Mouse (Mus musculus): Measurements from ENCODE around the gene Lepr. TPM values are rescaled to one million over a fixed set of nuclear protein-coding genes. Genes with fewer than 3 reads are reported as not detected.
"Not testable (repeated sequence)": the region's sequence is repeated elsewhere in the genome, so short reads cannot be mapped to it uniquely, and the experiment has no call there.

Gene Lepr
- polyA plus RNA-seq, 1 experiment from 2014 or later, result 1.6 TPM

GRCm38 (mm10) chr4:101745534-101745933 lies 28.3 kb downstream of the Lepr start:
- H3K4me3 ChIP-seq (ENCODE audit: low read depth, low read length), result no peak overlapping the region
- H3K36me3 ChIP-seq (ENCODE audit: control insufficient read depth, insufficient read depth, low read length), result no peaks in the 10 kb centered on the region
- H3K27me3 ChIP-seq (ENCODE audit: control insufficient read depth, insufficient read depth, low read length), result no peaks in the 10 kb centered on the region
- H3K27ac ChIP-seq (ENCODE audit: low read depth, low read length), result no peak overlapping the region
- ATAC-seq (replicated peaks; ENCODE audit: insufficient number of reproducible peaks, low FRiP score, low TSS enrichment), result no peak
- H3K4me2 ChIP-seq, result no peak overlapping the region
- H3K4me1 ChIP-seq (ENCODE audit: control insufficient read depth, insufficient read depth, low read length), result no peaks in the 10 kb centered on the region
- no peak overlapping the region for H3K9ac ChIP-seq (ENCODE audit: low read depth, low read length)
- H3K9me3 ChIP-seq (replicated peaks; ENCODE audit: control insufficient read depth, low read length), result no peaks in the 10 kb centered on the region
- 86% methylated on average over 4 of the region's 4 CpGs for WGBS (ENCODE audit: insufficient replicate concordance)

- H3K4me2 ChIP-seq, result no peak overlapping the region
- H3K27ac ChIP-seq (ENCODE audit: low read depth, low read length), result no peak overlapping the region
- H3K27me3 ChIP-seq (ENCODE audit: control insufficient read depth, insufficient read depth, low read length), result no peaks in the 10 kb centered on the region
- 77% methylated on average over 5 of the region's 5 CpGs for WGBS (ENCODE audit: insufficient replicate concordance)
- H3K9ac ChIP-seq (ENCODE audit: low read depth, low read length), result no peak overlapping the region
- no peaks in the 10 kb centered on the region for H3K9me3 ChIP-seq (replicated peaks; ENCODE audit: control insufficient read depth, low read length)
- no peaks in the 10 kb centered on the region for H3K36me3 ChIP-seq (ENCODE audit: control insufficient read depth, insufficient read depth, low read length)
- no peak for ATAC-seq (replicated peaks; ENCODE audit: insufficient number of reproducible peaks, low FRiP score, low TSS enrichment)
- H3K4me3 ChIP-seq (ENCODE audit: low read depth, low read length), result no peak overlapping the region
- no peaks in the 10 kb centered on the region for H3K4me1 ChIP-seq (ENCODE audit: control insufficient read depth, insufficient read depth, low read length)
These were observed 43.3 kb downstream of the Lepr start for GRCm38 (mm10) chr4:101760490-101760889.

GRCm38 (mm10) chr4:101843923-101844322 lies 126.7 kb downstream of the Lepr start, which contains the start of gene B020004J07Rik:
Gene B020004J07Rik, minus strand, starts transcription at chr4:101844023.
- WGBS (ENCODE audit: insufficient replicate concordance), result 90% methylated on average over 3 of the region's 4 CpGs
- H3K27me3 ChIP-seq (ENCODE audit: control insufficient read depth, insufficient read depth, low read length); H3K4me1 ChIP-seq (ENCODE audit: control insufficient read depth, insufficient read depth, low read length); H3K27ac ChIP-seq (ENCODE audit: low read depth, low read length); ATAC-seq (replicated peaks; ENCODE audit: insufficient number of reproducible peaks, low FRiP score, low TSS enrichment); H3K4me3 ChIP-seq (ENCODE audit: low read depth, low read length); H3K36me3 ChIP-seq (ENCODE audit: control insufficient read depth, insufficient read depth, low read length); H3K4me2 ChIP-seq; H3K9me3 ChIP-seq (replicated peaks; ENCODE audit: control insufficient read depth, low read length); H3K9ac ChIP-seq (ENCODE audit: low read depth, low read length): not testable (repeated sequence)

- Histone ChIP-seq H3K27me3 (ENCODE audit: control insufficient read depth, insufficient read depth, low read length) (no peaks in the 10 kb centered on the region), H3K4me1 (ENCODE audit: control insufficient read depth, insufficient read depth, low read length) (no peaks in the 10 kb centered on the region), H3K27ac (ENCODE audit: low read depth, low read length) (no peak overlapping the region), H3K4me3 (ENCODE audit: low read depth, low read length) (no peak overlapping the region), H3K9me3 (replicated peaks; ENCODE audit: control insufficient read depth, low read length) (peaks cover 11% of the 10 kb centered on the region), H3K4me2 (no peak overlapping the region), H3K36me3 (ENCODE audit: control insufficient read depth, insufficient read depth, low read length) (no peaks in the 10 kb centered on the region), H3K9ac (ENCODE audit: low read depth, low read length) (no peak overlapping the region)
- 71% methylated on average over 2 of the region's 2 CpGs for WGBS (ENCODE audit: insufficient replicate concordance)
- no peak for ATAC-seq (replicated peaks; ENCODE audit: insufficient number of reproducible peaks, low FRiP score, low TSS enrichment)
These were observed 133.7 kb downstream of the Lepr start for GRCm38 (mm10) chr4:101850908-101851307.

GRCm38 (mm10) chr4:101860873-101861272 lies 143.7 kb downstream of the Lepr start:
- Histone ChIP-seq H3K27me3 (ENCODE audit: control insufficient read depth, insufficient read depth, low read length) (no peaks in the 10 kb centered on the region), H3K9me3 (replicated peaks; ENCODE audit: control insufficient read depth, low read length) (no peaks in the 10 kb centered on the region), H3K4me2 (no peak overlapping the region), H3K4me3 (ENCODE audit: low read depth, low read length) (no peak overlapping the region), H3K27ac (ENCODE audit: low read depth, low read length) (no peak overlapping the region), H3K36me3 (ENCODE audit: control insufficient read depth, insufficient read depth, low read length) (no peaks in the 10 kb centered on the region), H3K9ac (ENCODE audit: low read depth, low read length) (no peak overlapping the region), H3K4me1 (ENCODE audit: control insufficient read depth, insufficient read depth, low read length) (no peaks in the 10 kb centered on the region)
- ATAC-seq (replicated peaks; ENCODE audit: insufficient number of reproducible peaks, low FRiP score, low TSS enrichment), result no peak
- 44% methylated on average over 6 of the region's 6 CpGs for WGBS (ENCODE audit: insufficient replicate concordance)

GRCm38 (mm10) chr4:101862289-101862688 lies 145.1 kb downstream of the Lepr start:
- Histone ChIP-seq H3K9me3 (replicated peaks; ENCODE audit: control insufficient read depth, low read length) (no peaks in the 10 kb centered on the region), H3K4me1 (ENCODE audit: control insufficient read depth, insufficient read depth, low read length) (no peaks in the 10 kb centered on the region), H3K36me3 (ENCODE audit: control insufficient read depth, insufficient read depth, low read length) (no peaks in the 10 kb centered on the region), H3K27me3 (ENCODE audit: control insufficient read depth, insufficient read depth, low read length) (no peaks in the 10 kb centered on the region), H3K4me3 (ENCODE audit: low read depth, low read length) (no peak overlapping the region), H3K27ac (ENCODE audit: low read depth, low read length) (no peak overlapping the region), H3K4me2 (no peak overlapping the region), H3K9ac (ENCODE audit: low read depth, low read length) (no peak overlapping the region)
- 84% methylated on average over 5 of the region's 6 CpGs for WGBS (ENCODE audit: insufficient replicate concordance)
- no peak for ATAC-seq (replicated peaks; ENCODE audit: insufficient number of reproducible peaks, low FRiP score, low TSS enrichment)

Other genes with a start within 250 kb of the Lepr start
- gene Dnajc6, start 220.8 kb upstream of the Lepr start, polyA plus RNA-seq (2014; fragmentation: Nextera tagmentation; extraction: Ambion mirVana), result 0.21 and 0.27 TPM in 2 replicates
- gene Leprot, start 69.7 kb upstream of the Lepr start, polyA plus RNA-seq (2014; fragmentation: Nextera tagmentation; extraction: Ambion mirVana), result 75.7 and 81.9 TPM in 2 replicates
- gene B020004J07Rik, start 126.6 kb downstream of the Lepr start, polyA plus RNA-seq (2014; fragmentation: Nextera tagmentation; extraction: Ambion mirVana), result not detected in 2 replicates
- gene C130073F10Rik, start 176.4 kb downstream of the Lepr start, polyA plus RNA-seq (2014; fragmentation: Nextera tagmentation; extraction: Ambion mirVana), result not detected in 2 replicates
- gene Gm12800, start 191.7 kb downstream of the Lepr start, polyA plus RNA-seq (2014; fragmentation: Nextera tagmentation; extraction: Ambion mirVana), result not detected in 2 replicates
- not detected in 2 replicates for gene Gm12794, start 223.0 kb downstream of the Lepr start, polyA plus RNA-seq (2014; fragmentation: Nextera tagmentation; extraction: Ambion mirVana)

Data from heart, embryonic 11.5 days (tissue).